Mouse (Mus musculus) MEL (cell line): ENCODE measurements around the gene Rex1bd. TPM values are rescaled to one million over a fixed set of nuclear protein-coding genes. Genes with fewer than 3 reads are reported as not detected.

Source experiments
- DNase-seq: peaks from one replicate; pipeline ENCODE4 v3.0.0; 2011; ENCODE audit warnings: low read depth, low spot score
- H3K27ac ChIP-seq: 2 replicates; pipeline ENCODE4 v1.5.1; 2012; ENCODE audit warnings: low read depth, mild to moderate bottlenecking, control low read depth, low read length, moderate library complexity; ENCODE audit not compliant: control insufficient read depth
- H3K27me3 ChIP-seq, 2 experiments: fragments of 150-350 bp in 1 of 2; sonication (generic) in 1 of 2; 2 replicates each; pipeline ENCODE4 v1.6.1; 2012; ENCODE audit warnings: low read length in 2 of 2, mild to moderate bottlenecking in 2 of 2, improper control_type of control experiment in 1 of 2, moderate library complexity in 1 of 2; ENCODE audit not compliant: insufficient read depth in 2 of 2, control insufficient read depth in 1 of 2
- H3K36me3 ChIP-seq, 2 experiments: 2 replicates each; pipeline ENCODE4 v1.6.1; 2012 to 2014; ENCODE audit warnings: low read length in 2 of 2, improper control_type of control experiment in 1 of 2, inconsistent platforms in 1 of 2, mild to moderate bottlenecking in 1 of 2; ENCODE audit not compliant: insufficient read depth in 2 of 2, control insufficient read depth in 1 of 2
- H3K4me1 ChIP-seq, 2 experiments: fragments of 150-350 bp in 1 of 2; sonication (generic) in 1 of 2; 2 replicates each; pipeline ENCODE4 v1.6.1; 2012; ENCODE audit warnings: low read length in 2 of 2, improper control_type of control experiment in 1 of 2, mild to moderate bottlenecking in 1 of 2; ENCODE audit not compliant: insufficient read depth in 2 of 2, control insufficient read depth in 1 of 2
- H3K4me3 ChIP-seq, 2 experiments: fragments of 150-350 bp in 1 of 2; sonication (generic) in 1 of 2; 2 replicates each; pipeline ENCODE4 v1.5.1; 2012; ENCODE audit warnings: low read depth in 2 of 2, low read length in 2 of 2, mild to moderate bottlenecking in 2 of 2, moderate library complexity in 2 of 2, control low read depth in 1 of 2, improper control_type of control experiment in 1 of 2; ENCODE audit not compliant: control insufficient read depth in 1 of 2, insufficient read depth in 1 of 2
- H3K79me2 ChIP-seq: 2 replicates; pipeline ENCODE4 v1.6.1; 2012; ENCODE audit warnings: mild to moderate bottlenecking, low read length, moderate library complexity; ENCODE audit not compliant: control insufficient read depth, poor library complexity, insufficient read depth
- H3K9ac ChIP-seq: 2 replicates; pipeline ENCODE4 v1.6.1; 2012; ENCODE audit warnings: low read depth, mild to moderate bottlenecking, control low read depth, low read length, moderate library complexity; ENCODE audit not compliant: control insufficient read depth, poor library complexity, severe bottlenecking
- H3K9me3 ChIP-seq: fragments of 150-350 bp; sonication (generic); replicated peaks from 2 replicates; pipeline ENCODE4 v1.6.1; 2012; ENCODE audit warnings: mild to moderate bottlenecking, low read length, improper control_type of control experiment, moderate library complexity; ENCODE audit not compliant: insufficient read depth
- BHLHE40 ChIP-seq: IDR thresholded peaks from 2 replicates; pipeline ENCODE4 v1.6.1; 2012; ENCODE audit warnings: low read depth, mild to moderate bottlenecking, inconsistent platforms, low read length, improper control_type of control experiment, borderline replicate concordance
- CHD1 ChIP-seq: IDR thresholded peaks from 2 replicates; pipeline ENCODE4 v1.6.1; 2012; ENCODE audit warnings: low read depth, mild to moderate bottlenecking, inconsistent platforms, low read length, improper control_type of control experiment
- CHD2 ChIP-seq: IDR thresholded peaks from 2 replicates; pipeline ENCODE4 v1.6.1; 2011; ENCODE audit warnings: low read length, improper control_type of control experiment
- CTCF ChIP-seq, 3 experiments: IDR thresholded peaks in 2 of 3; conservative IDR thresholded peaks in 1 of 3; 2 replicates each; pipeline ENCODE4 v1.5.1; 2011 to 2012; ENCODE audit warnings: low read length in 3 of 3, low read depth in 2 of 3, mild to moderate bottlenecking in 2 of 3, improper control_type of control experiment in 1 of 3, inconsistent platforms in 1 of 3, mixed read lengths in 1 of 3, moderate library complexity in 1 of 3; ENCODE audit not compliant: control insufficient read depth in 1 of 3, insufficient read depth in 1 of 3, poor library complexity in 1 of 3, severe bottlenecking in 1 of 3
- E2F4 ChIP-seq: IDR thresholded peaks from 2 replicates; pipeline ENCODE4 v1.6.1; 2011; ENCODE audit warnings: low read depth, low read length, improper control_type of control experiment, borderline replicate concordance
- ELF1 ChIP-seq: IDR thresholded peaks from 2 replicates; pipeline ENCODE4 v1.6.1; 2014; ENCODE audit warnings: low read depth, mild to moderate bottlenecking, inconsistent platforms, low read length, improper control_type of control experiment, moderate library complexity
- EP300 ChIP-seq, 2 experiments: IDR thresholded peaks; 2 replicates each; pipeline ENCODE4 v1.6.1; 2011; ENCODE audit warnings: improper control_type of control experiment in 2 of 2, low read length in 2 of 2, low read depth in 1 of 2, mild to moderate bottlenecking in 1 of 2
- ETS1 ChIP-seq: IDR thresholded peaks from 2 replicates; pipeline ENCODE4 v1.6.1; 2012; ENCODE audit warnings: low read depth, mild to moderate bottlenecking, inconsistent platforms, low read length, improper control_type of control experiment, moderate library complexity
- GABPA ChIP-seq: IDR thresholded peaks from 2 replicates; pipeline ENCODE4 v1.6.1; 2012; ENCODE audit warnings: low read depth, mild to moderate bottlenecking, inconsistent platforms, low read length, improper control_type of control experiment, moderate library complexity
- GATA1 ChIP-seq: IDR thresholded peaks from 2 replicates; pipeline ENCODE4 v1.6.1; 2011; ENCODE audit warnings: low read depth, low read length, improper control_type of control experiment
- HCFC1 ChIP-seq: IDR thresholded peaks from 2 replicates; pipeline ENCODE4 v1.6.1; 2012; ENCODE audit warnings: low read depth, mild to moderate bottlenecking, inconsistent platforms, low read length, improper control_type of control experiment, moderate library complexity
- JUND ChIP-seq: IDR thresholded peaks from 2 replicates; pipeline ENCODE4 v1.6.1; 2011; ENCODE audit warnings: low read depth, mild to moderate bottlenecking, improper control_type of control experiment, low read length
- KAT2A ChIP-seq: conservative IDR thresholded peaks from 2 replicates; pipeline ENCODE4 v1.6.1; 2012; ENCODE audit warnings: low read depth, low read length, improper control_type of control experiment, inconsistent platforms
- MAFK ChIP-seq: IDR thresholded peaks from 2 replicates; pipeline ENCODE4 v1.6.1; 2011; ENCODE audit warnings: low read depth, mild to moderate bottlenecking, low read length, improper control_type of control experiment, borderline replicate concordance
- MAX ChIP-seq: IDR thresholded peaks from 2 replicates; pipeline ENCODE4 v1.6.1; 2011; ENCODE audit warnings: low read length, improper control_type of control experiment
- MAZ ChIP-seq: IDR thresholded peaks from 2 replicates; pipeline ENCODE4 v1.6.1; 2012; ENCODE audit warnings: low read depth, mild to moderate bottlenecking, inconsistent platforms, low read length, improper control_type of control experiment
- MEF2A ChIP-seq: IDR thresholded peaks from 2 replicates; pipeline ENCODE4 v1.6.1; 2014; ENCODE audit warnings: low read depth, mild to moderate bottlenecking, inconsistent platforms, low read length, improper control_type of control experiment; ENCODE audit not compliant: poor library complexity, insufficient replicate concordance, severe bottlenecking; ENCODE audit errors: extremely low read depth
- MXI1 ChIP-seq: IDR thresholded peaks from 2 replicates; pipeline ENCODE4 v1.6.1; 2011; ENCODE audit warnings: mild to moderate bottlenecking, low read depth, low read length, improper control_type of control experiment
- MYB ChIP-seq: IDR thresholded peaks from 2 replicates; pipeline ENCODE4 v1.6.1; 2011; ENCODE audit warnings: mild to moderate bottlenecking, low read depth, low read length, improper control_type of control experiment
- MYC ChIP-seq: IDR thresholded peaks from 2 replicates; pipeline ENCODE4 v1.6.1; 2011; ENCODE audit warnings: low read depth, mild to moderate bottlenecking, low read length, improper control_type of control experiment, moderate library complexity
- NELFE ChIP-seq: IDR thresholded peaks from 2 replicates; pipeline ENCODE4 v1.6.1; 2011; ENCODE audit warnings: low read depth, low read length, improper control_type of control experiment
- NRF1 ChIP-seq: IDR thresholded peaks from 2 replicates; pipeline ENCODE4 v1.6.1; 2014; ENCODE audit warnings: low read depth, mild to moderate bottlenecking, inconsistent platforms, low read length, improper control_type of control experiment, moderate library complexity; ENCODE audit not compliant: poor library complexity, insufficient read depth, severe bottlenecking
- POLR2A ChIP-seq, 2 experiments: IDR thresholded peaks; 2 replicates each; pipeline ENCODE4 v1.6.1; 2011 to 2012; ENCODE audit warnings: low read length in 2 of 2, mild to moderate bottlenecking in 2 of 2, control low read depth in 1 of 2, improper control_type of control experiment in 1 of 2, low read depth in 1 of 2, moderate library complexity in 1 of 2; ENCODE audit not compliant: control insufficient read depth in 1 of 2, insufficient read depth in 1 of 2, poor library complexity in 1 of 2
- POLR2AphosphoS2 ChIP-seq: IDR thresholded peaks from 2 replicates; pipeline ENCODE4 v1.6.1; 2011; ENCODE audit warnings: low read length, improper control_type of control experiment
- POLR2AphosphoS5 ChIP-seq: IDR thresholded peaks from 2 replicates; pipeline ENCODE4 v1.6.1; 2012; ENCODE audit warnings: low read depth, borderline replicate concordance, mild to moderate bottlenecking, inconsistent platforms, low read length, moderate library complexity, mixed read lengths
- RCOR1 ChIP-seq: IDR thresholded peaks from 2 replicates; pipeline ENCODE4 v1.6.1; 2012; ENCODE audit warnings: low read depth, mild to moderate bottlenecking, inconsistent platforms, low read length, improper control_type of control experiment
- SIN3A ChIP-seq: IDR thresholded peaks from 2 replicates; pipeline ENCODE4 v1.6.1; 2012; ENCODE audit warnings: low read length, improper control_type of control experiment, inconsistent platforms
- TAL1 ChIP-seq: IDR thresholded peaks from 2 replicates; pipeline ENCODE4 v1.6.1; 2012; ENCODE audit warnings: mild to moderate bottlenecking, inconsistent platforms, low read length, moderate library complexity, mixed read lengths
- TBP ChIP-seq: IDR thresholded peaks from 2 replicates; pipeline ENCODE4 v1.8.0; 2011; ENCODE audit warnings: low read depth, low read length, improper control_type of control experiment
- TCF12 ChIP-seq: IDR thresholded peaks from 2 replicates; pipeline ENCODE4 v1.6.1; 2014; ENCODE audit warnings: low read depth, mild to moderate bottlenecking, inconsistent platforms, low read length, improper control_type of control experiment, moderate library complexity
- UBTF ChIP-seq: IDR thresholded peaks from 2 replicates; pipeline ENCODE4 v1.6.1; 2012; ENCODE audit warnings: low read depth, mild to moderate bottlenecking, inconsistent platforms, low read length, improper control_type of control experiment, moderate library complexity, borderline replicate concordance; ENCODE audit not compliant: insufficient read depth
- USF1 ChIP-seq: IDR thresholded peaks from 2 replicates; pipeline ENCODE4 v1.6.1; 2014; ENCODE audit warnings: low read depth, mild to moderate bottlenecking, inconsistent platforms, low read length, improper control_type of control experiment, moderate library complexity
- USF2 ChIP-seq, 2 experiments: IDR thresholded peaks; 2 replicates each; pipeline ENCODE4 v1.6.1; 2011 to 2012; ENCODE audit warnings: improper control_type of control experiment in 2 of 2, low read length in 2 of 2, borderline replicate concordance in 1 of 2, inconsistent platforms in 1 of 2, low read depth in 1 of 2, mild to moderate bottlenecking in 1 of 2; ENCODE audit not compliant: insufficient read depth in 1 of 2
- ZC3H11A ChIP-seq: IDR thresholded peaks from 2 replicates; pipeline ENCODE4 v1.6.1; 2012; ENCODE audit warnings: low read depth, mild to moderate bottlenecking, inconsistent platforms, low read length, improper control_type of control experiment
- ZKSCAN1 ChIP-seq: IDR thresholded peaks from 2 replicates; pipeline ENCODE4 v1.6.1; 2012; ENCODE audit warnings: low read depth, mild to moderate bottlenecking, inconsistent platforms, low read length, improper control_type of control experiment, moderate library complexity
- ZMIZ1 ChIP-seq: IDR thresholded peaks from 2 replicates; pipeline ENCODE4 v1.6.1; 2012; ENCODE audit warnings: low read depth, mild to moderate bottlenecking, inconsistent platforms, low read length, improper control_type of control experiment, moderate library complexity
- polyA plus RNA-seq, 2 experiments: library from polyadenylated mRNA; stranded (reverse) in 1 of 2; unstranded in 1 of 2; fragments of >175 nt in 1 of 2; fragments of >200 nt in 1 of 2; gene quantifications; 2 replicates each; pipeline versions ENCODE4 v1.2.1 to v1.2.4; 2012; ENCODE audit warnings: low replicate concordance in 2 of 2, low read depth in 1 of 2; ENCODE audit not compliant: insufficient read length in 2 of 2, insufficient read depth in 1 of 2, missing spikeins in 1 of 2
- total RNA-seq: library from RNA; depleted of rRNA; stranded (reverse); fragments of 300-350 nt; gene quantifications from 2 replicates; pipeline ENCODE4 v1.2.3, GENCODE M21; 2012

Gene Rex1bd
- total and polyA plus RNA-seq, 3 experiments, result 145 to 204 TPM; not detected in 1

DNA sequence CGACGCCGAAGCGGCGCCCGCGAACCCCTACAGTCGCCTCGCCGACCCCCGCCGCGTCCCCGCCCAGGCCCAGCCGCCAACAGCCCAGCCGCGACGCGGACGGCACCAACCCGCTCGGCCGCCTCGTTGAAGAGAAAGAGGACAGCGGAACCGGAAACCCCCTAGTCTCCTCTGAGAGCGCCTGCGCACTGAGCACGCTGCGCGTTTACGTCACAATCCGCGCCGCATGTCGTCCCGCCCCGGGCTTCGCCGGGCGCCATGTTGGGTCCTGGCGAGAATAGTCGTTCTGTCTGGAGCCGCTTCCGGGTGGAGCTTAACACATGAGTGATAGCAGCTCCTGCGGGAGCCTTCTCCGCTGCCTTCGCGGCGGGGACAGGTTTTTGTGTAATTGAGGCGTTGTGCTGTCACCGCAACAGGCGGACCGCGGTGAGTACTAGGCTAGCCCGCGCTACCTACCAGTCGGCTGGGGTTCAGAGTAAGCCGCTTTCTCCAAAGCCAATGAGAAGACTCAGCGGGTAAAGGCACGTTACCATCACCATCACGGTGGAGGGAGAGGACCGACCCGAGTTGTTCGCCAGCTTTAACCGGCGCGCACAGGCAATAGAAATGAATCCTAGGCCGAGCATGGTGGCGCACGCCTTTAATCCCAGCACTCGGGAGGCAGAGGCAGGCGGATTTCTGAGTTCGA lies 3.8 kb upstream of the Rex1bd start, which contains the start of gene Uba52:
Gene Uba52, minus strand, starts transcription at position 574 of the 688 bp plus-strand sequence.
- Histone ChIP-seq H3K9me3 (no peaks in the 10 kb centered on the region), H3K4me1 (peaks cover 6 to 42% of the 10 kb centered on the region in 2 experiments), H3K27me3 (no peaks in the 10 kb centered on the region), H3K79me2 (peaks cover 35% of the 10 kb centered on the region), H3K27ac (peak within 1 kb of the TSS; percentile 92), H3K9ac (peak within 1 kb of the TSS; percentile 89), H3K4me3 (peak within 1 kb of the TSS; percentile 89 to 95), H3K36me3 (peaks cover 5 to 29% of the 10 kb centered on the region in 2 experiments; a peak in 3 of 4 replicates)
- peak; percentile 96 for DNase-seq
- TF ChIP-seq TAL1, result no peak
- TF ChIP-seq CHD2, result no peak
- peak; percentile 81; the same call in 1 of the 2 replicates for TF ChIP-seq KAT2A
- no peak for TF ChIP-seq USF1
- peak; percentile 78; the same call in 1 of the 2 replicates for TF ChIP-seq ZMIZ1
- TF ChIP-seq MEF2A, result no peak
- peak; percentile 95 for TF ChIP-seq HCFC1
- TF ChIP-seq USF2 (IDR thresholded peaks at IDR 0.05; ENCODE audit: borderline replicate concordance in 1 of 2, insufficient read depth in 1 of 2, low read depth in 1 of 2, low read length in 2 of 2), result no peak
- TF ChIP-seq MYC, result peak; percentile 98
- no peak for TF ChIP-seq CHD1
- TF ChIP-seq ELF1, result peak; percentile 95
- peak; percentile 78 for TF ChIP-seq TCF12
- peak in 1 of 2 experiments; percentile 23; a peak in 1 of 4 replicates for TF ChIP-seq EP300 (IDR thresholded peaks at IDR 0.05; ENCODE audit: low read depth in 1 of 2, low read length in 2 of 2)
- TF ChIP-seq POLR2AphosphoS2, result peak; percentile 95
- TF ChIP-seq POLR2AphosphoS5, result peak; percentile 70; the same call in 1 of the 2 replicates
- peak; percentile 94 for TF ChIP-seq NRF1
- TF ChIP-seq MAFK, result no peak
- TF ChIP-seq MXI1, result peak; percentile 74; the same call in 1 of the 2 replicates
- TF ChIP-seq MAZ, result peak; percentile 99
- no peak for TF ChIP-seq UBTF
- peak; percentile 95 for TF ChIP-seq MAX
- TF ChIP-seq RCOR1, result no peak
- peak; percentile 81 for TF ChIP-seq SIN3A
- TF ChIP-seq POLR2A (IDR thresholded peaks at IDR 0.05; ENCODE audit: control insufficient read depth in 1 of 2, insufficient read depth in 1 of 2, low read depth in 1 of 2, low read length in 2 of 2, poor library complexity in 1 of 2), result peak; percentile 88 to 89
- peak; percentile 94 for TF ChIP-seq TBP
- TF ChIP-seq CTCF (IDR thresholded peaks at IDR 0.05 in 2 of 3, conservative IDR thresholded peaks at IDR 0.05 in 1 of 3; ENCODE audit: control insufficient read depth in 1 of 3, insufficient read depth in 1 of 3, low read depth in 2 of 3, low read length in 3 of 3, poor library complexity in 1 of 3, severe bottlenecking in 1 of 3), result no peak
- no peak for TF ChIP-seq BHLHE40
- TF ChIP-seq NELFE, result peak; percentile 98
- TF ChIP-seq JUND, result no peak
- TF ChIP-seq GATA1, result no peak
- TF ChIP-seq E2F4, result peak; percentile 62; the same call in 1 of the 2 replicates
- peak; percentile 45; the same call in 1 of the 2 replicates for TF ChIP-seq ETS1
- no peak for TF ChIP-seq ZKSCAN1
- TF ChIP-seq GABPA, result no peak
- TF ChIP-seq ZC3H11A, result no peak
- no peak for TF ChIP-seq MYB
